Mouse (Mus musculus): ENCODE measurements at regions not wholly inside any gene's neighbourhood (a gene's known extent, or its start where the extent isn't known, plus 50 kb on each side); places are given as distances from the start of the nearest gene placed in this dataset.

GRCm38 (mm10) chr17:85859926-85860707 is 172.0 kb upstream of the Six2 start:
- TF ChIP-seq CTCF (conservative IDR thresholded peaks at IDR 0.05; ENCODE audit: insufficient read depth, insufficient read length, low read depth, low read length) (no peak), POLR2A (IDR thresholded peaks at IDR 0.05; ENCODE audit: low read depth, low read length) (no peak)
